Mouse (Mus musculus) erythroblast, adult 5-6 weeks (primary cell): Measurements from ENCODE around the gene Ipo5. TPM values are rescaled to one million over a fixed set of nuclear protein-coding genes. Genes with fewer than 3 reads are reported as not detected.

Source experiments
- ATAC-seq: replicated peaks from 2 replicates; pipeline ENCODE4 v1.8.0; 2016; ENCODE audit warnings: moderate number of reproducible peaks, mild to moderate bottlenecking, moderate TSS enrichment, inconsistent platforms; ENCODE audit not compliant: poor library complexity, low FRiP score, severe bottlenecking
- total RNA-seq, 2 experiments: library from RNA; stranded (forward) in 1 of 2; stranded (reverse) in 1 of 2; fragments of 150-400 nt in 1 of 2; fragments of 200-764, 138-1000 nt in 1 of 2; gene quantifications; 2 replicates each; pipeline versions ENCODE4 v1.2.3 to v1.2.4; 2015 to 2017; ENCODE audit warnings: low replicate concordance in 2 of 2

Gene Ipo5
- total RNA-seq, 2 experiments from 2014 or later: 31.3 to 41.3 TPM

DNA sequence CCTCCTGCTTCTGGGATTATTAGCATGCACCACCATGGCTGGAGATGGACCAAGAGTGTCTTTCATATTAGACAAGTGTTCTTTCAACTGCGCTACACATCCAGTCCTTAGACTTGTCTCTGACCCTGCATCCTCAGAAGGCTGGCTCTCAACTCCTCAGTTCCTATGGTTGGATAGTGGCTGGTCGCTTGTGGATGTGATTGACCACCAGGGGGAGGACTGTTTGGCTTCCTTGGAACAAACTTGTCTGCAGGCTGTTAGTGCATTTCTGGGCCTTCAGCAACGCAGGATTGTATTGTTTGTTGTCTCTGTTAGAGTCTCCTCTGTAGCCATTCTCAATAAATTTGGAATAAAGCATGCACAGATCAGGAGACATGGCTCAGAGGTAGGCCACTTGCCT, 68.5 kb downstream of the Ipo5 start:
- ATAC-seq: no peak

DNA sequence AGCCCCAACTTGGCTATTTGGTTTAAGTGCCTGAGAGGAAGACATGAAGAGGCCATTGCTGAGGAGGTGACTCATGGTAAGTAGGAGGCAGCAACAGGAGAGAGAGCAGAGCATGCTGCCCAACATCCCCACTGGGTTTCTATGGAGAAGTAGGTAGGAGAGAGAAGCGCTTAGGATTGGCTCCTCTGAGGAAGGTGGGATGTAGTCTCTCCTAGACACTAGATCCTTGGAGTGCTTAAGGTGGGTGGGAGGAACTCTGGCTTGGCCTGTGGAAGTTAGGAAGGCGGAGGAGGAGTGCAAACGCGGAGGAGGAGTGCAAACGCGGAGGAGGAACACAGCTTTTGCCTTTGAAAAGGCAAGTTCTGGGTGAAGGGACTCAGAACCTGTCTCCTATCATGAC, 78.1 kb downstream of the Ipo5 start:
- no peak for ATAC-seq

Other genes starting within 250 kb of the Ipo5 start
- gene Farp1, start 124.0 kb downstream of the Ipo5 start, total RNA-seq (2015; ENCODE audit: low replicate concordance): 0.42 and 0.58 TPM in 2 replicates
- gene Farp1, start 124.0 kb downstream of the Ipo5 start, total RNA-seq (2017; ENCODE audit: low replicate concordance): 1.5 TPM in 1 of 2 replicates, not detected in the other